Mouse (Mus musculus): ENCODE data around the gene Swap70. TPM values are rescaled to one million over a fixed set of nuclear protein-coding genes. Genes with fewer than 3 reads are reported as not detected.
A peak's percentile ranks its signal among the peaks of the same experiment; 100 is the strongest.

Gene Swap70
- total RNA-seq, 2 experiments from 2014 or later = 4.9 to 6.8 TPM

DNA sequence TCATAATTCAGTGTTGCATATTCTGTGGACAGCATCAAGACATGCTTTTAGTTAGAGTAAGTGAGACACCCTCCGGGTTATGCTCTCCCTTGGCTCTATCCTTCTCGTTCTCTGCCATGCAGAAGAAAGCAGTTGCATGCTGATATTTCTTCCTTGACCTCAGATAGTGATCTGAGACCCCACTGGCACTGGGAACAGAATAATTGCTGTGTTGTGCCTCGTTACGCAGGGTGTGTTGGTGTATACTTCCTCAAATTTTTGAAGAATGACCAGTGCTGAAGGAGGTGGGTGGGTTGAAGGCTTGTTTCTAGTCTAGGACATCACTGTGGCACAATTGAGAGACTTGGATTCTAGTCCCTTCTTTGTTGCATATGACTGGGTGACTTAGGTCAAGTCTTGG is 14.6 kb downstream of the Swap70 start:
- intact Hi-C loops (cut with DNase I) = no loop called here
- DNase-seq = no peak

DNA sequence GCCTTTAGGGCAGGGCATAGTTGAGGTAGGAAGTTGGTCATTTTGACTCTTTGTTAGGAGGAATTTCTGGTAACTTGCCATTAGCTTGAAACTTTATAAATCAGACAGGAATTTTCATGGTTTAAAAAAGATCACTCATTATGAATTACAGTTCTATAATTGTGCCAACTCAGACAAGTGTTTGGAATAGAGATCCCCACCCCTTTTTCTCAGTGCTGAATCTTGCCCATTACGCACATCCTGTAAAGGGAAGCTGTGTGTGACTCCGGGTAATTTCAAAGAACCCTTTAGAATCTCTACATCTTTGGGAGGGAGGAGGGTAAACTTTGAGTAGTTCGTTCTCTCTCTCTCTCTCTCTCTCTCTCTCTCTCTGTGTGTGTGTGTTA is 15.9 kb downstream of the Swap70 start:
- no peak for DNase-seq

DNA sequence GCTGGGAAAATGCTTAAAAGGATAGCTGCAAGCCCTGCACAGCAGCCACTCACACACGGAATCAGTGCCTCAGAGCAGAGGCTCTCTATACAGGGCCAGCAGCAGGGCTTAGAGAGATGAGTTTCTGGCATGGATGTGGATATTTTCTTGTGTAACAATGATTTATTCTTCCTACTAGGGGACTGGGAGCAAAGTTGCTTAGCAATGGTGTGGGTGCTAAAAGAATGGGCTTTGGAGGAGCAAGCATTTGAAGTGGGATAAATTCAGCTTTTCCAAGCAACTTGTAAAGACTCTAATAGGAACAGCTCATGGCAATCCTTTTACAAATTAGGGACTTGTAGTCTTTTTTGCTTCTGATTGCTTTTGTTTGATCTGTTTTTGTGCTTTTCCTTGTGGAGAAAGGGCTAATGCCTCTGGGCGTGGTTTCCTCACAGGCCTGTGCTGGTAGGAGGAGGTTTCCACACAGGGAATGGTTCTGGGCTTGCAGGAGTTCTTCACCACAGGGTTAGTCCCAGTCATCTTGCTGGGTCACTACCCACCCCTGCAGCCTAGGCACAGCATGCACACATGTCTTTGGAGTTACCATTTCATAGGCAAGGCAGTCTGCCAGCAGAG is 16.4 kb downstream of the Swap70 start:
- DNase-seq = no peak
- intact Hi-C loops (cut with DNase I) = no loop called here

More for the DNA sequence above, 15.9 kb downstream of the Swap70 start:
- intact Hi-C loops (cut with DNase I) = no loop called here

DNA sequence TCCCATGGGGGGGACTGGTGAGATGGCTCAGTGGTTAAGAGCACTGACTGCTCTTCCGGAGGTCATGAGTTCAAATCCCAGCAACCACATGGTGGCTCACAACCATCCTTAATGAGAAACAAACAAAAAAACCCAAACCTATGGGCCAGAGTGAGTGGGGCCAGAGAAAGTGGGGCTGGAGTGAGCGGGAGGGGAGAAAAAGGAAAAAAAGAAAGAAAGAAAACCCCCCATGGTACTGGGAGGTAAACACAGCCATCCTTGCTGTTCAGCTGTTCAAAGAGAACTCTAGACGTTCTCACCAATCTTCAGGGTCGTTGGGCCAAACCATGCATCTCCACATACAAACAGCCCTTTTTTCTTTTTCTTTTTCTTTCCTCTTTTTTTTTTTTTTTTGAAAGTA is 18.1 kb downstream of the Swap70 start:
- intact Hi-C loops (cut with DNase I) = no loop called here
- DNase-seq = no peak

DNA sequence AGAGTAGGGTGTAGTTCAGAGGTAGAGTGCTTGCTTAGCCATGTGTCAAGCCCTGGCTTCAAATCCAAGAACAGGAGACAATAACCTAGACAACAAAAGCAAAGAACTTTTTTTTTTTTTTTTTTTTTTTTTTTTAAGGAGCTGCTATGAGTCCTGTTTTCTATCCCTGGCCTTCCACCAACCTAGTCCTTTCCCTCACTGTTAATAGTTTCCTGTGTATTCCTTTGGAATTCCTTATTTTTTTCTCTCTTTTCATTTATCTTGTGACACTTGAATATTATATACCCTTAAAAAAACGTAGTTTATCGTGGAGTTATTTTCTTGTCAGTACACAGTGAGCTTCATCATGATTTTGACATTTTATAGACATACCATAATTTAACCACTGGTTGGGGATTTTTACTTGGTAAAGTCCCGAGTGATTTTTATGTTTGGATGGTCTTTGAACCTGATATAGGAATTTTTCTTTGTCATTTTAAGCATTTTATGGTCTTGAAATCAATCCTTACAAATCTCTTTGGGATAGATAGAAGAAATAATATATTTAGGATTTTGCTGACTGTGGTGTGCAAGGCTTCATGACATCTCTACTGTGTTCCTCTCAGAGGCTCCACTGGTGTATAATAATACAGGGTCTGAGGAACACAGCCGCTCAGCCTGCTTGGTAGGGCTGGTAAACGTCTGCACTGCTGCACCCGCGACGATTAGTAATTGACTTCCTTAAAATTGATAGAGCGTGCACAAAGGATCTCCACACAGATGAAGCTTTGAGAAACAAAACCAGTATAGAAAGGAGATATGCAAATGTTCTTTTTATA is 20.2 kb downstream of the Swap70 start:
- no peak for DNase-seq
- intact Hi-C loops (cut with DNase I) = loop anchor here (5.0 kb wide), 1 partner anchor 54 kb away; no protein-coding TSS in a partner anchor

DNA sequence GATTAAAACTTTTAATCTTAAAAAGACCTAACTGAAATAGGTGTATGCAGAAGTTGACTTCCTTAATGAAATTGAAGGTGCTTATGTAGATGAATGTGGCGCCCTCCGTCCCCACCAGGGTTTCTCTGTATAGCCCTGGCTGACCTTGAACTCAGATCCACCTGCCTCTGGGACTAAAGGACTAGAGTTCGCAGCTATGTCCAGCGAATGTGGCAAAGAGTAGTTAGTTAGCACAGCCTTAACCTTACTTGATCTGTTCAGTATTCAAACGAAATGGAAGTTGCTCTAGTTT is 20.7 kb downstream of the Swap70 start:
- DNase-seq = no peak
- intact Hi-C loops (cut with DNase I) = loop anchor here (5.0 kb wide), 1 partner anchor 55 kb away; no protein-coding TSS in a partner anchor

DNA sequence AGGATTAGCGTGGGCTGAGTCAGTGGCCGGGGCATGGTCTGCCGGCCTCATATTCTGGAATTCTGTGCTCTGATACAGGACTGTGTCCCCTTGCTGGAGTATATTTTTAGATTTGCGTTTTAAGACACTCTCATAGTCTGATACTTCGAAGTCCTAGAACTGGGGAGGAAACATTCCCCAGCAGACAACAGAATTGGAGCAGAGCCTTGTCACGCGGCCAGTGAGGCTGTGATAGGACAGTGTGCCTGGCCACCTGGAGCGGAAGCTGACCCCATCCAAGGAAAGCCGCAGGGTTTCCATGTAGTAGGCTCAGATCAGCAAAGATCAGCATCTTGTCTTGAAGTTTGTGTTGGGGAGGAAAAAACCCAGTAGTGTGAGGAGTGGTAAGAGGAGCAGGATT is 23.6 kb downstream of the Swap70 start:
- DNase-seq = peak; percentile 38 to 51
- intact Hi-C loops (cut with DNase I) = no loop called here

DNA sequence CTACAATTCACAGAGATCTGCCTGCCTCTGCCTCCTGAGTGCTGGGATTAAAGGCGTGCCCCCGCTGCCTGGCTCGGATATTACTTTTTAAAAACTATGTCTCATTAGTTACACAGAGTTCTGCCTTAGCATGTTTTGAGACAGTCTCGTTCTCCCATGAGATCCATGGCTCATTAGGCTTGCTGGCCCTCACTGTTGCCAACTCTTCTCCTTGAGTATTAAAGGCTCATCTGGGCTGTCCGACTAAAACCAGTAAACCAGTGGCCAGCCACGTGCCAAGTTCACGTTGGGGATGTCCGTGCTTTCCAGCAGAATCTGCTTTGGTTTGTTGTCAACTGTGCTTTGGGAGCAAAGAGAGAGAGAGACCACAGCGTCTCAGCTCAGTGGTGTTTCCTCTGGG is 25.0 kb downstream of the Swap70 start:
- DNase-seq = no peak
- intact Hi-C loops (cut with DNase I) = no loop called here

DNA sequence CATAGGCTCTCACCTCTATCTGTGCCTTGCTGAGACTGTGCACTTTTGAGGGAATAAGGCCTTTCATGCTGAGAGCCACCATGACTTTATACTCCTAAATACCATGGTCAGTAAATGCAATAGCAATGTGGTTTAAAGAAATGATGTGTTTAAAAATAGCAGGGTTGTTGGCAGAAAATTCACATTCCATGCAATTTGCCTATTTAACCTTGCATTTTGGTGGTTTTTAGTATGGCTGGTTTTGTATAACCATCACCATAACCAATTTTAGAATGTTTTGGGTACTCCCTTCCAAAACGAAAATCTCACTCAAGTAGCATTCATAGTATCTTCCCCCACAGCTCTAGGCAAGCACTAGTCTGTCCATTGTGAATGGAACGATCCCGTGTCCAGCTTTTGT is 26.3 kb downstream of the Swap70 start:
- no peak for DNase-seq
- intact Hi-C loops (cut with DNase I) = no loop called here

DNA sequence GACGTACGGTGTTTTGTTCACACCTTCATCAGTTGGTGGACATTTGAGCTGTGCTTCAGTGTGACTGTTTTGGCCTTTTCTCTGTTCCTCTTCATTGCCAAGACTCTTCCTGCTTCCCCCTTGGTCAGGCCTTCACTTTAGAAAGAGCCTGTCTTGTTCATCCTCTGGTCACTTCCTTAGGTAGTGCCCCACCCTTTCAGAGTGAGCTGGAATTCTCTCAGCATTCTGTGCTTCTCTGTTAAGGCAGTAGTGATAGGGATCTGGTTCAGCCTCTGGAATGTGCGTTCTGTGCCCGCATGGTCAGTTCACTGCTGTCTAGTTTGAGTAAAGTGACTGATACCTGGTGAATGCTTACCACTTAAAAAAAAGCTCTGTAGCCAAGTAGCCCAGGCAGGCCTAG is 27.2 kb downstream of the Swap70 start:
- no peak for DNase-seq
- intact Hi-C loops (cut with DNase I) = no loop called here

DNA sequence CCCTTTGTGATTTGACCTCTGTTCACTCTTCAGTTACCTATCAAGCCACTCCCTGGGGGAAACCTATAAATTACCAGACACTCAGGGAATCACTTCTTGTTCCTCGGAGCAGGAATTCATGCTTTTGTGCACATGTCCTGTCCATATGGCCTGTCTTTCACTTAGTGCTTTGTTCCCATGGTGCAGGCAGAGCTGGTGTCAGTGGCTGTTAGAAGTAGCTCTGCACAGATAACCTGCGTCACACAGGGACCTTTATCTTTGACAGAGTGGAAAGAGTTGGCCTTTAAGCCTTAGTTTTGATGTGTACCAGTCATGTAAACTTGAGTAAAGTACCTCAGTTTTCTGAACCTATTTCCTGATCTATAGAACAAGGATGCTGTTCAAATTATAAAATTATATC is 32.4 kb downstream of the Swap70 start:
- intact Hi-C loops (cut with DNase I) = no loop called here
- no peak for DNase-seq

DNA sequence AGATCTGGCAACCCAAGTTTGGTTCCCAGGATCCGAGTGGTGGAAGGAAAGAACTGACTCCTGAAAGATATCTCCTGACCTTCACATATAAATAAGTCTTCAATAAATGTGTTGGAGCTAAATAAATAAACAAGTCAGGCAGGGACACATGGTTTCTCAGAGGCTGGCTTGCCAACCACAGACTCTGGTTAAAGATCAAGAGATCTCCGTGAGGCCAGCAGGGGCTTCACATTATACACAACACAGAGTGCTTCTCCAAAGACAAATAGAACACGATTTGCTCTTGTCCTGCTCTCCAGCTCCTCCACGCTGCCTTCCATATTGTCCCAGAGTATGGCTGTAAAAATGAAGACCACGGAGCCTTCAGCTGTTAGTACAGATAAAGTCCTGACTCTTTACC is 32.9 kb downstream of the Swap70 start:
- DNase-seq = no peak
- intact Hi-C loops (cut with DNase I) = no loop called here

DNA sequence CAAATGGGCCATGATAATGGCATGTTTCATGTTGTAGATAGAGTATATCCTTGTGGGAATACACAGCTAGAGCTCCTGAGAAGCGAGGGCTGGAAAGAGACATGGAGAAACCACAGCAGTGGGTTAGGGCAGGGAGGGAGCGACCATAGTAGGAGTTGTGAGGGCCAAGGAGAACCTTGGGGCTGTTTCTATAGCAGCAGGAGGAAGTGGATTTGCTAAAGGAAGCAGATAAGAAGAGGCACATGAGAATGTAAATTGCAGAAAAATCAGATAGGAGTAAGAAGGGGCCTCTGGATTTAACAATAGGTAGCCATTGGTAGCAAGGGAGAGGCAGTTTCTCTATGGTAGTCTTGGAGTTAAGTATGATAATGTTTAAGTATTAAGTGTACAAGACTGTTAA is 35.5 kb downstream of the Swap70 start:
- DNase-seq = no peak
- intact Hi-C loops (cut with DNase I) = no loop called here

DNA sequence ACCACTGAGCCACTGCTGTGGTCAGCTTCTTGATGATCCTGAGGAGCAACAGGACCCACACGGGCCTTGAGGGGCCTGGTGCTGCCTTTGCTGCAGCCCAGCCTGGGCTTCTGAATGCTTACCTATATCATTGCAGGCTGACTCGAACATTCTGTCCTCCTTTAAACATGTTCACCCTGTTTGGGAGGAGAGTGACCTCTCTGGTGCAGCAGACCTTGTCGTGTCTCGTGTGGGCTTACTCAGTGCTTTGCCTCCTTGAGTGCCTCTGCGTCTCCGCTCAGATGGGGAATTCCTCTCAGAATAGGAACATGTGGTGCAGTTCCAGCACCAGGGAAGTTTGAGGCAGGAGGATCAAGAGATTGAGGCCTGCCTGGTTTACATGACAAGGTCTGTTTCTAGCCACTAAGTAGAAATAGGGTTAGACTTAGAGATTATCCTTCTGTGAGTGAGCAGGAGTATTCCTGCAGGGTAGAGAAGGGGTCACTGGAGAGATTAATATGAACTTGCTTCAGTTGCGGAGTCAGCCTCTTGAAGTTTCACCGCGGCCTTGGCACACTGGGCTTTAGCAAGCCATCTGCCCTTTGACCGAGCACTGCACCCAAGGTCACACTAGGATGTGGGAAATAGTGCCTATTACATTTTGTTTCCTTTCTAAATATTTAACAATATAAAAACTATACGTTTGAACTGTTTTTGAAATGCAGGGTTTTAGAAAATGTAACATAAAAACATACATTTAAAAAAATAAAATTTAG is 36.9 kb downstream of the Swap70 start:
- no peak for DNase-seq

DNA sequence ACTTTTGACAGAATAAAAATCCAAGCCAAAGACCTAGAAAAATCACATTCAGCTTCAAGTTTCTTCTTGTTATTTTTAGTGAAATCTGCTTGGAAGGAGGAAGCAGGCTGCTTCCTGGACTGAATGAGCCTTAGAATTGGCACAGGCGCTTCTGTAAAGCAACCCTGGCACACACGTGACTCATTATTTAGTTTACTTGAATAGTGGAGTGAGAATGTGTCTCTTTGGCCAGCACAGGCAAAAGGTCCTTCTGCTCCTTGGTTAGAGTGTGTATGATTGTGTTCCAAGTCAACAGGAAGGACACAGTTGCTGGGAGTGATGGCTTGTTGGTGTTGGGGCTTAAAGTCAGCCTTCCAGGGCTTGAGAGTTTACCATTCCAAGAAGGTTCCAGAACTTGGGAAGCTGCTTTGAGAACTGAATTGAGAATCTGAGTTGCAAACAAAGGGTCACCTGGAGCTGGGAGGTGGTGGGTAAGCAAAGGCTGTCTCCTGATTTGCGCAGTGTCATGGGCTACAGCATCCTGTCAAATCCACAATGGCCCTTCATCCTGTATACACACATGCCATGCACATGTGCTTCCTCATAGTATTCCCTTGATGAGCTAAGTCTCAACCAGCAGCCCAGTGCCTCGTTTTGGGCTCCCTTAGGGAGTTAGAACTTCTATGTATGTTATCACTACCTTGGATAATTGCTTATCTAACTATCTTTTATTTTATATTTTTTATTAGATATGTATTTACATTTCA is 38.6 kb downstream of the Swap70 start:
- no peak for DNase-seq
- intact Hi-C loops (cut with DNase I) = no loop called here

More for the DNA sequence above, 36.9 kb downstream of the Swap70 start:
- intact Hi-C loops (cut with DNase I) = no loop called here

DNA sequence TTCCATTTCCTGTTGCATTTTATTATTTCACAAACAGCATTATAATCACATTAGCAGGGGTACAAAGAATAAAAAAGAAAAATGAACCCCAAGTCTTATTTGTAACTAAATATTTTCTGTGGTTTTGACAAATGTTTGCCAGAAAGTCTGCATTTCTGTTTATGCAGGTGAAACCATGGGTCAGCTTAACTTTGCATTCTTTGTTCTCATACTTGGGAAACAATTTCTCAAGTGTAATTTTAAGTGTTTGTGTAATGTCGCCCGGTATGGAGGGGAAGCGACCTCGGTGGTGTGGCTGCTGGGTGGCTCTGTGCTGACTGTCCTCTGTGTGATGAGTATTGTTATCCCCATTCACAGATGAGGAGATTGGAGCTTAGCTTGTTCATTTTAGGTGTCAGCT is 40.3 kb downstream of the Swap70 start:
- intact Hi-C loops (cut with DNase I) = no loop called here
- DNase-seq = no peak

DNA sequence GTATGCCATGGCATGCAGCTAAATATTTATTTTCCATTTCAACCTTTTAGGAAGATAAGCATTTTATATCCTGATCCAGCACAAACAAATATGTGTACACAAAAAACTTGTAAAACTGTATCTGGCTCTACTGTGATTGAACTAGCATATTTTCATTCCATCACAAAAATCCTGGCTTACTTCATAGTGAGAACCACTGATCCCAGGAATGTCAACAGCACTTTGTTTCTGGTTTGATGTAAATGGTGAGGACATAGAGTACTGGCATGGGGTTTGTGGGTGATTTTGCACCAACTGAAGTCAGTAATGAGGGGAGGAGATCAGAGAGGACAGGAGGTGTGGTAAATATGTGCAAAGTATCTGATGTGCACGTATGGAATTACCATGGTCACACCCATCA is 41.1 kb downstream of the Swap70 start:
- DNase-seq = no peak
- intact Hi-C loops (cut with DNase I) = no loop called here

DNA sequence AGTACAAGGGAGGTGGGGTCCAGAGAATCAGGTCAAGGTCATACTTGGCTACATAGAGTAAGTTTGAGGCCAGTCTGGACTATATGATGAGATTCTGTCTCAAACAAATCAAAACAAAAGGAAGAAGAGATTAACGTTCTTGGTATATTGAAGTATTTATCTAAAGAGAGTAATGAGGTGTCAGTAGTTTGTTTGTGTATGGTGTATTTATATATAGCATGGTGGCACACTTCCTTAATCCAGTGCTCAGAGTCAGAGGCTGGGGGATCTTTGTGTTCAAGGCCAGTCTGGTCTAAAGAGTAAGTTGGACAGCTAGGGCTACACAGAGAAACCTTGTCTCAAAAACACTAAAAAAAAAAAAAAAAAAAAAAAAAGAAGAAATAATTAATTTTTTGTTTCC is 42.0 kb downstream of the Swap70 start:
- intact Hi-C loops (cut with DNase I) = no loop called here
- no peak for DNase-seq

DNA sequence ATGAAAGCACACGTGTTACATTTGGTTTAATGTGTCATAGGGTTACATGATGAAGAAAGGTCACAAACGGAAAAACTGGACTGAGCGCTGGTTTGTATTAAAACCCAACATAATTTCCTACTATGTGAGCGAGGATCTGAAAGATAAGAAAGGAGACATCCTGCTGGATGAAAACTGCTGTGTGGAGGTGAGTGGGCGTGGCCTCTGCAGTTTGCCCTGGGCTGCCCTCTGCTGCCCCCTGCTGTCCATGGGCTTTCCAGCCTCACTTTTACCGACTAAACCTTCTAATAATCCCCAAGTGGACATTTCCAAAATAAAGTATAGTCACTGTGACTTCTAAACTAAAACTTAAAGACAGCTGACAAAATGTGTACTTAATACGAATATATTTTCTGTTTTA is 44.3 kb downstream of the Swap70 start:
- intact Hi-C loops (cut with DNase I) = loop anchor here (1.0 kb wide), 1 partner anchor 100 kb away; no protein-coding TSS in a partner anchor
- peak; percentile 80 to 88 for DNase-seq

DNA sequence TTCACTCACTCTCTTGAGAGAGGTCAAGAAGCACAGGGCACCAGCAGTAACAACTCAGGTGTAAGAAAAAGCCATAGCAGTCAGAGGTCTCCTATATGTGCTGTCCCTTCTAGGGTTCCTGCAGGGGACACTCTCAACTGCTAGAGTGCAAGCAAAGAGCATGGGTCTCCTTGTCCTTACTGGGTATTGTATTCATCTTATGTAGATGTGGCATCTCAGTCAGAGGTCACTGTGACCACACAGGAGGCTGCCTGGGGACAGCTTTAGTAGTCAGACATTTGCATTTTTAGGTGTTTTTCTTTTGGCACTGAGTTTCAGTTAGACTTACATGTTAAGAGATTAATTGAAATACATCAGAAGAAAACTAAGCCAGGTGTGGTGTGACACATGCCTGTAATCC is 45.5 kb downstream of the Swap70 start:
- intact Hi-C loops (cut with DNase I) = no loop called here
- no peak for DNase-seq

DNA sequence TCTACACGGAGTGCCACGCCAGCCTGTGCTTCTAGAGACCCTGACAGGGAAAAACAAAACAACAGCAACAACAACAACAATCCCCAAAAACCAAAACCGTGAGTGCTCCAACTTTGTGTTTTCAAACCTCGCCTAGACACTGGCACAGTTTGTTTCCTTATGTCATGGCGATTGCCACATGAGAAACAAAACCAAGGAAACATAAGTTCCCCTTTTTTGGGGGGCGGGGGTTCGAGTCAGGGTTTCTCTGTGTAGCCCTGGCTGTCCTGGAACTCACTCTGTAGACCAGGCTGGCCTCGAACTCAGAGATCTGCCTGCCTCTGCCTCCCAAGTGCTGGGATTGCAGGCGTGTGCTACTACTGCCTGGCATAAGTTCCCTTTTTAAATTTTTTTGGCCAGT is 46.5 kb downstream of the Swap70 start:
- intact Hi-C loops (cut with DNase I) = no loop called here
- DNase-seq = no peak
